Mouse (Mus musculus) ES-E14 (cell line): ENCODE measurements around the gene 4930578G10Rik.
"Not testable (repeated sequence)": the region's sequence is repeated elsewhere in the genome, so short reads cannot be mapped to it uniquely, and the experiment has no call there.

Experiments used
- CHD2 ChIP-seq: IDR thresholded peaks from 2 replicates; pipeline ENCODE4 v1.6.1; 2014; ENCODE audit warnings: mild to moderate bottlenecking, low read depth, low read length, inconsistent platforms
- HCFC1 ChIP-seq: IDR thresholded peaks from 2 replicates; pipeline ENCODE4 v1.6.1; 2012; ENCODE audit warnings: low read length, inconsistent platforms, borderline replicate concordance; ENCODE audit not compliant: insufficient read depth

DNA sequence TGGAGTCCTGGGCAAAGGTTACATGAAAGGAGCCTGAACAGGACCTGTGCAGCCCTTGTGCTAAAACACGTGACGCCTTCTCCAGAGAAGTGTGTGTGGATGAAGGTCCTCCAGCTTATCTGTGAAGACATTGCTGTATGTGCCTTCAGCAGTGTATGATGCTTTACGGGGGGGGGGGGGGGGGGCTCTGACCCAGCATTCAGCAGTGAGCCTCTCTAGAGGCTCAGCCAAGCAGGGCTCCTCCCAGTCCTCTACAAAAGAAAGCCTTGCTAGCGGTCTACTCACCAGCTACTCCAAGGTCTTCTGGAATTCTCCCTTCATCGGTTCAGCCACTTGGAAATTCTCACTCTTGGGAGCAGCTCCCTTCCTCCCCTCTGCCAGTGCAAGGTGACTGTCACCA lies 128.1 kb downstream of the 4930578G10Rik start:
- not testable (repeated sequence) for TF ChIP-seq HCFC1, CHD2
